Mouse (Mus musculus) liver, embryonic 16.5 days (tissue): ENCODE results near the gene Alkbh8. TPM values are rescaled to one million over a fixed set of nuclear protein-coding genes. Genes with fewer than 3 reads are reported as not detected.

Experiments used
- polyA plus RNA-seq: library from polyadenylated mRNA; unstranded; fragments of >200 nt; fragmentation: Nextera tagmentation; extraction: Ambion mirVana; gene quantifications from 2 replicates; pipeline ENCODE4 v1.2.1, GENCODE M21; 2015

Gene Alkbh8
- polyA plus RNA-seq, 1 experiment from 2014 or later = 14.9 TPM

Other genes starting within 250 kb of the Alkbh8 start
- gene Cwf19l2, start 68.5 kb downstream of the Alkbh8 start, polyA plus RNA-seq = 4.0 TPM in 2 replicates
- gene Gucy1a2, start 197.6 kb downstream of the Alkbh8 start, polyA plus RNA-seq = 0.05 and 0.18 TPM in 2 replicates